Mouse (Mus musculus) activated CD4-positive, CD25-positive, alpha-beta regulatory T cell, adult 4 months (primary cell): ENCODE data around the gene Abcc6. TPM values are rescaled to one million over a fixed set of nuclear protein-coding genes. Genes with fewer than 3 reads are reported as not detected.
A peak's percentile ranks its signal among the peaks of the same experiment; 100 is the strongest.
"Not testable (repeated sequence)": the region's sequence is repeated elsewhere in the genome, so short reads cannot be mapped to it uniquely, and the experiment has no call there.

ENCODE experiments used
- ATAC-seq: one replicate; pipeline ENCODE4 v1.8.0; 2017
- polyA plus RNA-seq, 2 experiments: library from polyadenylated mRNA; unstranded; fragments of 100-300 nt; shearing (Covaris generic); gene quantifications; one replicate each; pipeline ENCODE4 v1.2.1; 2017

The Abcc6 gene
- polyA plus RNA-seq, 2 experiments from 2014 or later = not detected

GRCm38 (mm10) chr7:46025436-46025835 lies 4.7 kb downstream of the Abcc6 start:
- ATAC-seq = no peak

DNA sequence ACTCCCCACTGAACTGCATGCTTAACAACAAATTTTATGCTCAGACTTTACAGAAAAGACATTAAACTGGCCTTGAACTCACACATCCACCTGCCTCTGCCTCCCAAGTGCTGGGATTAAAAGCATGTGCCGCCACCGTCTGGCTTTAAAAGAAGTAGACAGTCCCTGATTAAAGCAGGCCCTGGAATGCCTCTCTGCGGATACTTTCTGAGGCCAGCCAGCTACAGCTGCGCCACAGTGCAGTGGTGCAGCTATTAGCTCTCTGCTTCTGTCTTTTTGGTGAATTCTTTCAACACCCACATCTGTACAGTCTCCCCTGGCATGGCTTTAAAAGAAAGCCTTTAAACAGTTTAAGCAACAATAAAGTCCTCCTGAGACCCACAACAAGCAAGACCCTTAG lies 8.2 kb downstream of the Abcc6 start:
- ATAC-seq = no peak

GRCm38 (mm10) chr7:46019594-46019993 lies 10.5 kb downstream of the Abcc6 start:
- ATAC-seq = no peak

- ATAC-seq = no peak
Measured at GRCm38 (mm10) chr7:46013266-46014010, 16.7 kb downstream of the Abcc6 start.

GRCm38 (mm10) chr7:46012121-46012520 lies 18.0 kb downstream of the Abcc6 start:
- no peak for ATAC-seq

DNA sequence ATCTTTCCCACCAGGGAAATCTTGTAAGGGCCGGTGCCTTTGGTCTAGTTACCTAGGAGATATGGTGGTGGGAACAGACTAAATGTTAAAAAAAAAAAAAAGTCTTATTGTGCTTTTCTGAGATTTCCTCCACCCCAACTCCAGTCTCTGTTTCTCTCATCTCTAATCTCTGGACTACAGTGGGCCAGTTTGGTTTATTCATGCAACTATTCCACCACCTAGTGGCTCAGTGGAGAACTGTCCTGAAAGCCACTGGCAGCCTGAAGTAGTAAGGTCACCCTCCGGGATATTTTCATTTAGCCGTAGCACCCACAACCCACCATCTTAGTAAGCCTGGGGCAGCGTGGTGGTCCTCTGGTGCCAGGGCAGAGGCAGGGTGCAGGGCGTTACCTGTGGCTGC lies 20.5 kb downstream of the Abcc6 start:
- ATAC-seq = peak; percentile 52

DNA sequence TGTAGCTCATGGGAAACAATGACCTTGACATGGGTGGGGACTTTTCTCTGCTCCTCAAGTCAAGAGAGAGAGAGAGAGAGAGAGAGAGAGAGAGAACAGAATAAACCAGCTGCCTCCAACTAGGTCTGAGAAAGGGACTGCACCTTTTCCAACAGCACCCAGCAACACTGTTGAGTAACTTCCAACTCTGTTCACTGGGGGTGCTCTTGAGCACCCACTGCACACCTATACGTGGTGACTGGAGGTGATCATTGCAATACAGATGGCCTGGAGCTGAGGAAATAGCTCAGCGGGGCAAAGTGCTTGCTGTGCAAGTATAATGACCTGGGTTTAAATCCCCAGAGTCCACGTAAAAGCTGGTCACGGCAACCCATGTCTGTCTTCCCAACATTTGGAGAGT lies 27.4 kb downstream of the Abcc6 start:
- no peak for ATAC-seq

GRCm38 (mm10) chr7:46000577-46000976 lies 29.5 kb downstream of the Abcc6 start:
- no peak for ATAC-seq

- no peak for ATAC-seq
Measured at GRCm38 (mm10) chr7:45992470-45992869, 37.6 kb downstream of the Abcc6 start.

- ATAC-seq = no peak
Measured at GRCm38 (mm10) chr7:45988344-45988743, 41.8 kb downstream of the Abcc6 start.

DNA sequence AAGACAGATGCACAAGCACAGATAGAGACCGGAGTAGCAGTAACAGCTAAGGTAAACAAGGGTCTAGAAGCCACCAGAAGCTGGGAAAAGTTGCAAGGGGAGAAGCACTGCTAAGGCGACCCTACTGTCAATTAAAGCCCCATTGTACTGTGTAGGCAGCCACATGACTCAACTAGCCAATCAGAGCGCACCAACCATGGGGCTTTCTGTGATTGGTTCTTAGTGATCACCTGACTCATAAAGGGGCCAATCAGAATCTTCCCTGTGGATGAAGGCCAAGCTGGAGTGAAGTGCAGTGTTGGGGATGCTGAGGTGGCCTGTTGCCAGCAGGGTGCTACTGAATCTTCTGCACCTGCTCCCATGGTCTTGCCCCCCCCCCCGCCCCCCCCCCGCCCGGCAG lies 43.2 kb downstream of the Abcc6 start:
- no peak for ATAC-seq

GRCm38 (mm10) chr7:45981612-45982011 lies 48.5 kb downstream of the Abcc6 start:
- no peak for ATAC-seq

DNA sequence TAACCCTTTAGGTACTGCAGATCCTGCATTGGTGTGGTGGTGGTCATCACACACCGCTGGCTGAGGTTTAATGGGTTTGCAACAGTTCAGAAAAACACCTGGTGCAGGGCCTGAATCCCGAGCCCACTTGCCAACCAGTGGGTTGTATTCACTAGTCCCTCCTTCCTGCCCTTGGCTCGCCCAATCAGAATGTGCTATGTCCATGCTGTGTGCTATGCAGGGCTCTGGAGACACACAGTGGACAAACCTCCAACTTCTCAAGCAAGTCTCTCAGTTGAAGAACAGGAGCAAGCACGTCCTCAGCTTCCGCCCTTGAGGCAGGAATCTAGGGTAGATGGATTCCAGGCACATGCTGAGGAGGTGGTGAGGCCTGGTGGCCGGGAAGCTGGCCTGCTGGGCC lies 55.6 kb downstream of the Abcc6 start:
- no peak for ATAC-seq

GRCm38 (mm10) chr7:45974103-45974502 lies 56.0 kb downstream of the Abcc6 start:
- ATAC-seq = no peak

DNA sequence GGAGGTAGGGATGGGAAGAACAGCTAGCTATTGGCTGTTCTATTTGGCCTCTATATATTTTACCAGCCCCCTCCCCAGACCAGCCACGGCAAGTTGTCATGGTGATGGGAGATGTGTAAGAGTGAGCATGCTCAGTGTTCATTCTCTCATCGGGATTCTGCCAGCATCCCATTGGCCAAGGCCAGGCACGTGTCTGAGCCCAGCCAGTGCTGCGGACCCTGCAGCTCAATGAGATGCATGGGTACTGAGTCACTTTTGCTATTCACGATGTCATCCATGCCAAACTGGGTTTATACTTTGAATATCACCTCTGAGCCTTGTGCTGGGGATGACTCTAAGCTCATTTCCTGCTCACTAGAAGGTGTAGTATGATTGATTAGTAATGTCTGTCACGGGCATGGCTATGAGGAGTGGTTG lies 56.8 kb downstream of the Abcc6 start:
- ATAC-seq = no peak

- ATAC-seq = no peak
Measured at GRCm38 (mm10) chr7:45971831-45972723, 58.0 kb downstream of the Abcc6 start.

GRCm38 (mm10) chr7:45956611-45957010 lies 73.5 kb downstream of the Abcc6 start:
- ATAC-seq = no peak

DNA sequence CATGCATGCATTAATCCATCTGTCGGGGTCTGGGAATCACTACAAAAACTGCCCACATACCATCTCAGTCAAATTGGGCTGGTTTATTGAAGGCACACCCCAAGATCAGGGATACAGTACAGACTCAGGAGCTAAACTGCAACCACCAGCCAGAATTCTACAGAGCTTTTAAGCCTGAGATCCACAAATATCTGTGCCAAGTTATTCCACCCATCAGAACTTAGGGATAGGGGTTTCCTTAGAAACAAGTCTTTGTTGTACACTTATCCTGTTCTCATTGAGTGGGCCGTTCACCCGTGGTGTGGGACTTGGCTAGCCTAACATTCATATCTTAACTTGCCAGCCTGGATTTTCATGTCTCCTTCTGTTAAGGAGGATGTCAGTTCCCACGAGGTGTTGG lies 81.0 kb downstream of the Abcc6 start:
- ATAC-seq = no peak

DNA sequence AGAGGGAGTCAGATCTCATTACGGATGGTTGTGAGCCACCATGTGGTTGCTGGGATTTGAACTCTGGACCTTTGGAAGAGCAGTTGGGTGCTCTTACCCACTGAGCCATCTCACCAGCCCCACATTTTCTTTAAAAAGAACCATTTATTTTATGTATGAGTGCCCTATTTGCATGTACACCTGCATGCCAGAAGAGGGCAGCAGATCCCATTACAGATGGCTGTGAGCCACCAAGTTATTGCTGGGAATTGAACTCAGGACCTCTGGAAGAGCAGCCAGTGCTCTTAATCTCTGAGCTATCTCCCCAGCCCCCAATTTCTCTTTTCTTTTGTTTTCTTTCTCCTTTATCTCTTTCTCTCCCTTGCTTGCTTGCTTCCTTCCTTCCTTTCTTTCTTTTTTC lies 86.8 kb downstream of the Abcc6 start:
- not testable (repeated sequence) for ATAC-seq

GRCm38 (mm10) chr7:45941986-45942385 lies 88.1 kb downstream of the Abcc6 start:
- no peak for ATAC-seq

- ATAC-seq = no peak
Measured at GRCm38 (mm10) chr7:45939836-45940235, 90.3 kb downstream of the Abcc6 start.

DNA sequence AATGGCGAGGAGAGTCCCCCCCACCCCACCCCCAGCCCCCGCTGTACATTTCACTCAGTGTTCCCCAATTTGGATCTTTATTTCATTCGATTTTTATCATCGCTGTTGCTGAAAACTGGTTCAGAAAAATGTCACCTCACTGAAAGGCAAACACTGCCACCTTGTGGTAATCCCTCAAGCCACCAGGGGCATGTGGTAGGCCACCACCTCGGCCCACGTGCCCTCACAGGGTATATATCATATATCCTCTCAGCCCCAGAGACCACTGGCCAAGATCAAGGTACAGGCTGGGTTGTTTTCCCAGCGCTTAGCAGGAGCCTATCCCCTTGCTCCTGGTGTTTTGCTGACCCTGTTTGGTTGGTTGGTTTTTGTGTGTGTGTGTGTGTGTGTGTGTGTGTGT lies 95.0 kb downstream of the Abcc6 start:
- ATAC-seq = no peak

GRCm38 (mm10) chr7:45933766-45934165 lies 96.3 kb downstream of the Abcc6 start:
- not testable (repeated sequence) for ATAC-seq

DNA sequence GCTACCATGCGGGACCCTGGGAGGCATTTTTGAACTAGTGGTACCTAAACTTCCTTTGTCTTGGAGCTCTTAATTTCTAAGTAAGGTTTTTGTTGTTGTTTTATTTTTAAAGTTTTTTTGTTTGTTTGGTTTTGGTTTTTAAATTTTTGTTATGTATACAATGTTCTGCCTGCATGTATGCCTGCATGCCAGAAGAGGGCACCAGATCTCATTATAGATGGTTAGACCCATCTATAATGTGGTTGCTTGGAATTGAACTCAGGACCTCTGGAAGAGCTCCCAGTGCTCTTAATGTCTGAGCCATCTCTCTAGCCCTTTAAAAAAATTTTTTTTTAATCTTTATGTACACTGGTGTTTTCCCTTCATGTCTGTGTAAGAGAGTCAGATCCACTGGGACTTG lies 100.4 kb downstream of the Abcc6 start:
- ATAC-seq = no peak
